Mouse (Mus musculus): ENCODE data around the gene Cct2. TPM values are rescaled to one million over a fixed set of nuclear protein-coding genes. Genes with fewer than 3 reads are reported as not detected.

Cct2 gene
- polyA plus RNA-seq, 1 experiment from 2014 or later: 238 TPM

GRCm38 (mm10) chr10:117014565-117014964 lies 49.0 kb downstream of the Cct2 start:
- WGBS: 74% methylated on average over 5 of the region's 5 CpGs
- H3K4me3 ChIP-seq (replicated peaks): no peak overlapping the region
- H3K9me3 ChIP-seq: no peaks in the 10 kb centered on the region
- ATAC-seq: no peak
- H3K4me1 ChIP-seq (replicated peaks): 0 out of 2 replicates have a peak, but pooled peaks cover 4% of the 10 kb centered on the region
- no peak overlapping the region for H3K4me2 ChIP-seq (replicated peaks)
- no peak overlapping the region for H3K9ac ChIP-seq
- no peaks in the 10 kb centered on the region for H3K27me3 ChIP-seq (replicated peaks)
- no peak overlapping the region for H3K27ac ChIP-seq
- no peaks in the 10 kb centered on the region for H3K36me3 ChIP-seq

- H3K4me2 ChIP-seq (replicated peaks): peak overlapping the region; percentile 45
- H3K27me3 ChIP-seq (replicated peaks): no peaks in the 10 kb centered on the region
- no peaks in the 10 kb centered on the region for H3K36me3 ChIP-seq
- H3K4me1 ChIP-seq (replicated peaks): 0 out of 2 replicates have a peak, but pooled peaks cover 4% of the 10 kb centered on the region
- ATAC-seq: peak; percentile 94
- H3K9me3 ChIP-seq: no peaks in the 10 kb centered on the region
- H3K9ac ChIP-seq: 0 out of 2 replicates have a peak overlapping the region, but pooled peaks have one; percentile 5
- no peak overlapping the region for H3K4me3 ChIP-seq (replicated peaks)
- no peak overlapping the region for H3K27ac ChIP-seq
- 12% methylated on average over 12 of the region's 12 CpGs for WGBS
Measured at GRCm38 (mm10) chr10:117013689-117014390, 49.8 kb downstream of the Cct2 start.

- WGBS: 74% methylated on average over 8 of the region's 8 CpGs
- no peaks in the 10 kb centered on the region for H3K9me3 ChIP-seq
- no peak overlapping the region for H3K4me2 ChIP-seq (replicated peaks)
- H3K4me1 ChIP-seq (replicated peaks): 0 out of 2 replicates have a peak, but pooled peaks cover 4% of the 10 kb centered on the region
- no peak overlapping the region for H3K9ac ChIP-seq
- ATAC-seq: no peak
- H3K36me3 ChIP-seq: no peaks in the 10 kb centered on the region
- H3K4me3 ChIP-seq (replicated peaks): no peak overlapping the region
- H3K27me3 ChIP-seq (replicated peaks): no peaks in the 10 kb centered on the region
- no peak overlapping the region for H3K27ac ChIP-seq
Measured at GRCm38 (mm10) chr10:117011047-117011446, 52.6 kb downstream of the Cct2 start.

- H3K4me1 ChIP-seq (replicated peaks): 0 out of 2 replicates have a peak, but pooled peaks cover 4% of the 10 kb centered on the region
- no peaks in the 10 kb centered on the region for H3K9me3 ChIP-seq
- no peak for ATAC-seq
- no peaks in the 10 kb centered on the region for H3K36me3 ChIP-seq
- 82% methylated on average over 6 of the region's 6 CpGs for WGBS
- H3K27me3 ChIP-seq (replicated peaks): no peaks in the 10 kb centered on the region
- H3K4me3 ChIP-seq (replicated peaks): no peak overlapping the region
- H3K9ac ChIP-seq: no peak overlapping the region
- no peak overlapping the region for H3K27ac ChIP-seq
- H3K4me2 ChIP-seq (replicated peaks): no peak overlapping the region
Measured at GRCm38 (mm10) chr10:117009691-117010090, 53.9 kb downstream of the Cct2 start.

- ATAC-seq: peak; percentile 72
- Histone ChIP-seq H3K4me1 (replicated peaks) (no peaks in the 10 kb centered on the region), H3K27ac (no peak overlapping the region), H3K4me2 (replicated peaks) (no peak overlapping the region), H3K4me3 (replicated peaks) (no peak overlapping the region), H3K9me3 (no peaks in the 10 kb centered on the region), H3K36me3 (no peaks in the 10 kb centered on the region), H3K27me3 (replicated peaks) (no peaks in the 10 kb centered on the region), H3K9ac (no peak overlapping the region)
- whole genome bisulfite sequencing: 52% methylated on average over 12 of the region's 12 CpGs
Measured at GRCm38 (mm10) chr10:117005707-117006464, 57.7 kb downstream of the Cct2 start.

- Histone ChIP-seq H3K36me3 (no peaks in the 10 kb centered on the region), H3K4me3 (replicated peaks) (no peak overlapping the region), H3K4me2 (replicated peaks) (no peak overlapping the region), H3K27me3 (replicated peaks) (no peaks in the 10 kb centered on the region), H3K27ac (no peak overlapping the region), H3K9ac (no peak overlapping the region), H3K9me3 (no peaks in the 10 kb centered on the region), H3K4me1 (replicated peaks) (no peaks in the 10 kb centered on the region)
- WGBS: 83% methylated on average over 5 of the region's 5 CpGs
- ATAC-seq: no peak
Measured at GRCm38 (mm10) chr10:117004695-117005094, 58.9 kb downstream of the Cct2 start.

Other genes with a start within 250 kb of the Cct2 start
- gene Myrfl, start 166.9 kb downstream of the Cct2 start, polyA plus RNA-seq (2015; fragmentation: Nextera tagmentation; extraction: Ambion mirVana): 7.9 and 8.2 TPM in 2 replicates
- 33.1 and 34.3 TPM in 2 replicates for gene Rab3ip, start 113.0 kb downstream of the Cct2 start, polyA plus RNA-seq (2015; fragmentation: Nextera tagmentation; extraction: Ambion mirVana)
- not detected in 2 replicates for gene Gm10271, start 91.2 kb downstream of the Cct2 start, polyA plus RNA-seq (2015; fragmentation: Nextera tagmentation; extraction: Ambion mirVana)
- not detected in 2 replicates for gene Best3, start 77.5 kb downstream of the Cct2 start, polyA plus RNA-seq (2015; fragmentation: Nextera tagmentation; extraction: Ambion mirVana)
- not detected in 2 replicates for gene Lrrc10, start 18.5 kb downstream of the Cct2 start, polyA plus RNA-seq (2015; fragmentation: Nextera tagmentation; extraction: Ambion mirVana)
- 14.2 and 16.8 TPM in 2 replicates for gene Frs2, start 84.7 kb upstream of the Cct2 start, polyA plus RNA-seq (2015; fragmentation: Nextera tagmentation; extraction: Ambion mirVana)
- gene Yeats4, start 160.7 kb upstream of the Cct2 start, polyA plus RNA-seq (2015; fragmentation: Nextera tagmentation; extraction: Ambion mirVana): 62.5 and 64.9 TPM in 2 replicates
- gene 9530003J23Rik, start 174.9 kb upstream of the Cct2 start, polyA plus RNA-seq (2015; fragmentation: Nextera tagmentation; extraction: Ambion mirVana): not detected in 2 replicates
- gene Lyz2, start 218.5 kb upstream of the Cct2 start, polyA plus RNA-seq (2015; fragmentation: Nextera tagmentation; extraction: Ambion mirVana): 97.1 and 105 TPM in 2 replicates
- gene Lyz1, start 229.1 kb upstream of the Cct2 start, polyA plus RNA-seq (2015; fragmentation: Nextera tagmentation; extraction: Ambion mirVana): 12.9 and 15.4 TPM in 2 replicates

Measured in intestine, embryonic 15.5 days (tissue).